Mouse (Mus musculus): ENCODE measurements around the gene Cwc25.

GRCm38 (mm10) chr11:97798782-97799145 lies 32.4 kb upstream of the Cwc25 start, which contains the start of gene Lasp1:
- TF ChIP-seq GATA1 (IDR thresholded peaks at IDR 0.05; ENCODE audit: borderline replicate concordance, low read length) (no peak), FLI1 (IDR thresholded peaks at IDR 0.05; ENCODE audit: low read length) (no peak)

Data from megakaryocyte, embryonic 14.5 days (primary cell).